Mouse (Mus musculus) forebrain, embryonic 16.5 days (tissue): Measurements from ENCODE around the gene Clptm1. TPM values are rescaled to one million over a fixed set of nuclear protein-coding genes. Genes with fewer than 3 reads are reported as not detected.

ENCODE experiments used
- polyA plus RNA-seq: library from polyadenylated mRNA; unstranded; fragments of >200 nt; fragmentation: Nextera tagmentation; extraction: Ambion mirVana; gene quantifications from 2 replicates; pipeline ENCODE4 v1.2.1, GENCODE M21; 2015

Clptm1 gene
- polyA plus RNA-seq, 1 experiment from 2014 or later = 92.5 TPM

Other genes starting within 250 kb of the Clptm1 start
- gene Mark4, start 206.2 kb downstream of the Clptm1 start, polyA plus RNA-seq = 13.8 and 17.5 TPM in 2 replicates
- gene Exoc3l2, start 201.7 kb downstream of the Clptm1 start, polyA plus RNA-seq = 0.11 and 0.19 TPM in 2 replicates
- 3.7 and 4.9 TPM in 2 replicates for gene Bloc1s3, start 156.7 kb downstream of the Clptm1 start, polyA plus RNA-seq
- 29.4 and 31.2 TPM in 2 replicates for gene Trappc6a, start 156.6 kb downstream of the Clptm1 start, polyA plus RNA-seq
- gene Nkpd1, start 147.2 kb downstream of the Clptm1 start, polyA plus RNA-seq = 0.81 and 0.90 TPM in 2 replicates
- gene Ppp1r37, start 102.0 kb downstream of the Clptm1 start, polyA plus RNA-seq = 31.9 and 38.8 TPM in 2 replicates
- gene Zfp296, start 87.7 kb downstream of the Clptm1 start, polyA plus RNA-seq = 0.26 TPM in 1 of 2 replicates, not detected in the other
- gene Gemin7, start 87.4 kb downstream of the Clptm1 start, polyA plus RNA-seq = 120 and 124 TPM in 2 replicates
- gene Clasrp, start 60.5 kb downstream of the Clptm1 start, polyA plus RNA-seq = 57.2 and 57.6 TPM in 2 replicates
- 3.9 and 4.5 TPM in 2 replicates for gene Relb, start 35.6 kb downstream of the Clptm1 start, polyA plus RNA-seq
- not detected in 2 replicates for gene Apoc2, start 12.9 kb upstream of the Clptm1 start, polyA plus RNA-seq
- not detected in 2 replicates for gene Gm44805, start 16.4 kb upstream of the Clptm1 start, polyA plus RNA-seq
- gene Apoc4, start 16.4 kb upstream of the Clptm1 start, polyA plus RNA-seq = not detected in 2 replicates
- 0.58 and 1.8 TPM in 2 replicates for gene Apoc1, start 27.6 kb upstream of the Clptm1 start, polyA plus RNA-seq
- gene Apoe, start 34.2 kb upstream of the Clptm1 start, polyA plus RNA-seq = 269 and 326 TPM in 2 replicates
- 109 TPM in 2 replicates for gene Tomm40, start 50.4 kb upstream of the Clptm1 start, polyA plus RNA-seq
- gene Nectin2, start 85.5 kb upstream of the Clptm1 start, polyA plus RNA-seq = 42.3 and 48.4 TPM in 2 replicates
- 7.9 and 8.8 TPM in 2 replicates for gene Bcam, start 106.0 kb upstream of the Clptm1 start, polyA plus RNA-seq
- not detected in 2 replicates for gene Cblc, start 131.8 kb upstream of the Clptm1 start, polyA plus RNA-seq
- 0.30 and 0.92 TPM in 2 replicates for gene Bcl3, start 157.7 kb upstream of the Clptm1 start, polyA plus RNA-seq
- 8.8 and 11.8 TPM in 2 replicates for gene Gm19345, start 187.0 kb upstream of the Clptm1 start, polyA plus RNA-seq
- gene Ceacam16, start 196.3 kb upstream of the Clptm1 start, polyA plus RNA-seq = 0.46 and 0.77 TPM in 2 replicates
- gene Ceacam19, start 222.9 kb upstream of the Clptm1 start, polyA plus RNA-seq = not detected in 2 replicates